Mouse (Mus musculus): ENCODE measurements around the gene Mark2. TPM values are rescaled to one million over a fixed set of nuclear protein-coding genes. Genes with fewer than 3 reads are reported as not detected.

Mark2 gene
- total RNA-seq, 4 experiments from 2014 or later, result 44.5 to 54.2 (median 47.1) TPM

DNA sequence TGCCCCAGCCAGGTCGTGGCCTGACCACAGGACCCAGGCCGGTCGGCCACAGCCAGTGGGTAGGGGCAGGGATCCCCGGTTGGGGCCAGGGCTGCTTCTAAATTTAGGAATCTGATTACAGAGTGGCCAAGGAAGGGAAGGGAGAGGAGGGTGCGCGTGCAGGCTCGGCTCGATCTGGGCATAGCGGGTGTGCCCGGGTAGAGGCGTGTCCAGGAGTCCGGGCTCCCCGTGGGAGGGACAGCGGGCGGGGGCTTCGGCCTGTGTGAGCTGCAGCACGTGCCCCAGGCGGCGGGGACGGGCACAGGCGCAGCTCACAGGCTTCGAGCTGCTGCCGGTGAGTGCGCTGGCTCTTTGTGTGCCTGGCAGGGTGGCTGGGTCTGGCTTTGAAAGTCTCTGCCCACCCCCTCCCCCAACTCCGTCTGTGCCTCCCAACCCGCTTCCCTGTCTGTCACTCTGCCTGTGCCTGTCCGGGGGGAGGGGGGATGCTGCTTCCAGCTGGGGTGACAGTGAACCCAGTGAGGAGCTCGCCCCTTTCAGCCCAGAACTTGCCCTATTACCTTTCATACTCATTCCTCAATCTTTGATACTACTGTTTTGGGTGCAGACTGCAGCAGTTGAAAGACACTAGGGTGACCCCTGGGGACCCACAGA lies 74.4 kb downstream of the Mark2 start, which contains the start of gene Rcor2:
Rcor2 (plus strand) TSS at position 235 of the 651 bp plus-strand sequence.
- DNase-seq (ENCODE audit: low spot score), result peak; percentile 80

DNA sequence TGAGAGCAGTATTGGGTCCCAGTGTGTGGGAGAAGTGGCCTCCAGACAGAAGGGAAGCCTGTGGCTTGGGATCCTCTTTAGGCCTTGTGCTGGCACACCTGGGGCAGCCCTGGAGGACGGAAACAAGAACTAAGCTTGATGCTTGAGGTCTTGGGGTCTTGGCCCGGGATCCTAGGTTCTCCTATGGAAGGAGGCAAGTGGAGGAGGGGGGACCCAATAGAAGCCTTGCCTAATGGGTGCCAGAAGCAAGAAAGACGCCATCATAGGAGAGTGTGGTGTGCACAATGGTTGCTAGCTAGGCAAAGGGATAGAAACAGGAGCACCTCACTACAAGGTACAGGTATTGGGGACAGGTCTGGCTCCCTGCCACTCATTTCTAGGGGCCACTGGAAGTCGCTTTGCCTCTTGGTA lies 75.2 kb downstream of the Mark2 start:
- DNase-seq (ENCODE audit: low spot score), result no peak

DNA sequence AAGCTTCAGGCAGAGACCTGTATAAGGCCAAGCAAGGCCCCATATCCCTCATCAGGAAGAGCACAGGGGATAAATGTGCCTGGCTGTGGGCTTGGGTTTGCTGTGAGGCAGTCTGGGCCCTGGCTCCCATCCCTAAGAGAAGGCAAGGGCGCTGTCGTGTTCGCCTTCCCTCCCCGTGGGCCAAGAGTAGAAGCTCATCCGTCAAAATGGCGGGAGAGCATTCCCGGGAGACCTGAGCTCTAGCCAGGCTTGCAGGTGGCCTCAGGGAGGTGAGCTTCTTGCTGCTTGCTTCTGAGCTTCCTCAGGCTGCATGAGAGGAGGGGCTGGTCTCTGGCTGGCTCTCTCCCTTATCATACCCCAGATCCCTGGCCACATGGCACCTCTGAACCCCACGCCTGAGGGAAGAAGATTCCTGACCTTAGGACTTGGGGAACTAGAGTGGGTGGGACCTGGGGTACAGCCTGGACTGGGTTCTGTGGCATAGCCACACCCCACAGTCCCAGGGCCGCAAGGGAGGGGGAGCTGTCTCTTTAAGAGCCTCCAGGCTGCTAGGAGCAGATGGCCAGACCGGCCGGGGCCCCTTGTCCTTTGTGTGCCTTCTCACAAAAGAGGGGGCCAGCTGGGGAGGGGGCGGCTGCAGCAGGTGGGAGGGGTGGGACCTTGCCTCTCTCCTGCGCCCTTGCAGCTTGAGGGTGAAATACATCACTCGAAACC lies 76.0 kb downstream of the Mark2 start:
- DNase-seq (ENCODE audit: low spot score), result no peak

DNA sequence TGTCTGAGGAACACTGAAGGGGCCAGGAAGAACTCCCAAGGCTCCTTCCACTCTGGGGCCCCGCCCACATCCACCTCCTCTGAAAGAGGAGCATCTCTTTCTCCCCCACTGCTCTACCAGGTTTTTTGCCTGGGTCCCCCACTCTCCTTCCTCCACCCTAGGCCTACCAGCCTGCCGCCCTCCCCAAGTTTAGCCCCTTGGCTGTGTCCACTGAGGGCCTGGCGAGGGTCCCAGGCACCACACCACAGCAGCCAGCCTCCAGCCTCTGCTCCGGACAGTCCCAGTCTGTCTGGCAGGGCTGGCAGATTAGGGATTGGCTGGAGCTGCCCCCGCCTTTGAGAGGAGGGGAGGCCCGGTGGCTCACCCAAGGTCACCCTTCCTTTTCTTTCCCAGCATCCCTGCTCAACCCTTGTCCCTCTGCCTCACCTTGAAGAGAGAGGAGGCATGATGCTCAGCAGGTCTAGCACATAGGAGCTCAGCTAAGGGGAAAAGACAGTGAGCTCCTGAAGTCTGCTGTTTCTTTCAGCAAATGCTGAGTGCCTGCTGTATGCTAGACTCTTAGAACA lies 76.8 kb downstream of the Mark2 start:
- peak; percentile 40 for DNase-seq (ENCODE audit: low spot score)

DNA sequence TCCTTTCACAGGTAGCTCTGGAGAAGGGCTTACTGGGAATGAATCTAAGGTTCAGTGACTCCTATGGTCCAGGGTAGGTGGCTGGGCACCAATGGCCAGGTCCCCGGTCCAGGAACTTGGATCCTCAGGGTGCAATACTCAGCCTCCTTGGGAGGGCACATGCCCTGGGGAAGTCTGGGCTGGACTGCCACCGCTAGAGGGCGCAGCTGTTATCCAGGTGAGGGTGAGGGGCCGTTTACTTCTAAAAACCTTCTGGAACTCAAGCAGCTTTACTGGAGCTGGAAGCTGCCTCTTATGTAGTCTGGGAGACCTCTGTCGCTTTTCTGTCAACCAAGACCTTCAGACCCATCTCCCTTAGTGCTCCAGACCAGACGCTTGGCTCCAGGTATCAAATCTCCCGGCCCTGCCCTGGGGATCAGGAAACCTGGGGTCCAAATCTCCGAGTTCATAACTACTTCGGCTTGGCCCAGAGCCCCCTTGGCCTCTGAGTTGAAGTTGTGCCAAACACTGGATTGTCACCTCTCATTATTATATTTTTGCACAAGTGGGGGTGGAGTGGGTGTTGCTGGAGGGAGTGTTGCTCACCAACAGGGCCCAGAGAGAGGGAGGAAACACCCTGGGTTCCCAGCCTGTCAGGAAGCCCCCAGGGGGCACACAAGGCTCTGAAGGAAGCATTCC lies 77.4 kb downstream of the Mark2 start:
- DNase-seq (ENCODE audit: low spot score), result peak; percentile 72

DNA sequence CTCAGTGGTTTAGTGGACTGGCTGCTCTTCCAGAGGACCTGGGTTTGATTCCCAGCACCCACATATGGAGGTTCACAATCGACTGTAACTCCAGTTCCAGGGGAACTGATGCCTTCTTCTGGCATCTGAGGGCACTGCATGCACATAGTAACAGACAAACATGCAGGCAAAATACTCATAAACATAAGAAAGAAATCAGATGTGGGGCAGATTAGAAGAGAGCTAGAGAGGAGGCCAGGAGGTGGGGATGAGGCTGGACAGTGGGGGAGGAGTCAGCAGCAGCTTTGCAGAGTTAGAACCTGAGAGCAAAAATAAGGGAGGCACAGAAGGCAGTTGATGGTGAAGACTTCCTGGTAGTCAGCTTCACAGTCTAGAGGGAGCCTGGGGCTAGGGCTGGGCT lies 79.1 kb downstream of the Mark2 start:
- no peak for DNase-seq (ENCODE audit: low spot score)

DNA sequence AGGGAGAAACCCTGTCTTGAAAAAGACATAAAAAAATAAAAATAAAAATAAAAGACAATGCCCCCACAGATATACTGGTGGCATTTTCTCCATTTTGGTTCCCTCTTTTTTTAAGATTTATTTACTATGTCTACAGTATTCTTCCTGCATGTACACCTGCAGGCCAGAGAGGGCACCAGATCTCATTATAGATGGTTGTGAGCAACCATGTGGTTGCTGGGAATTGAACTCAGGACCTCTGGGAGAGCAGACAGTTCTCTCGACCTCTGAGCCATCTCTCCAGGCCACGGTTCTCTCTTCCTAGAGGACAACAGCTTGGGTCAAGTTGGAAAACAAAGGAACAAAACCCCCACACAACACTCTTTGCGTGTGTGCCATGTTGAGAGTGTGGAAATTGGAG lies 79.7 kb downstream of the Mark2 start:
- DNase-seq (ENCODE audit: low spot score), result no peak

DNA sequence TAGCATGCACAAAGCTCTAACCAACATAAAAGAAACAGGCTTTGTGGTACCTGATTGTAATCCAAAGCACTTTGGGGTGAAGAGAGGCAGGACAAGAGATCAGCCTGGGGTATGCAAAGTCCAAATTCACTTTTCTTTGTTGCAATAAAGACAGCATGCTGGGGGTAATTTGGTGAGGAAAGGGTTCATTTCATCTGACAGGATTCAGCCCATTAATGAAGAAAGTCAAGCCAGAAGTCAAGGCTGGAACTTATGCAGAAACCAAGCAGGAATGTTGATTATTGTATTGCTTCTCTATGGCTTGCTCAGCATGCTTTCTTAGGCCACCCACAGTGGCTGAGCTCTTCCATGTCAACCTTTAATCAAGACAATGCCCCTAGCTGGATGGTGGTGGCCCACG lies 80.2 kb downstream of the Mark2 start:
- no peak for DNase-seq (ENCODE audit: low spot score)

DNA sequence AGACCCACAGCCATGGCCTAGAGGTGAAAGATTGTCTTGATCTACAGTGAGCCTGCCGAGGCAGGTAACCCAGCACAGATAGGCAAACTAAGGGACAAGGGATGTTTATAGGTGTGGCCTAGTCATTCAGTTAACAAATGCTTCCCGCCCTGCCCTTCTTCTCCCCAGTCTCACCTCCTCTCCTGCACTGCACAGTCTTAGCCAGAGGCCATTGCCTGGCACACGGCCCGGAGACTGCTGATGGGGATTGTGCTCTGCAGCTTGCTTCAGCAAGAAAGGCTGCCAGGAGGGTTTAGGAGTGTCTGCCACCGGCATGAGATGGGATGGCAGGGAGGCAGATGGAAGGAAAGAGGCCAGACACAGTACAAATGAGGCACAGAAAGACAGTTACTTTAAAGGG lies 83.8 kb downstream of the Mark2 start:
- DNase-seq (ENCODE audit: low spot score), result no peak

DNA sequence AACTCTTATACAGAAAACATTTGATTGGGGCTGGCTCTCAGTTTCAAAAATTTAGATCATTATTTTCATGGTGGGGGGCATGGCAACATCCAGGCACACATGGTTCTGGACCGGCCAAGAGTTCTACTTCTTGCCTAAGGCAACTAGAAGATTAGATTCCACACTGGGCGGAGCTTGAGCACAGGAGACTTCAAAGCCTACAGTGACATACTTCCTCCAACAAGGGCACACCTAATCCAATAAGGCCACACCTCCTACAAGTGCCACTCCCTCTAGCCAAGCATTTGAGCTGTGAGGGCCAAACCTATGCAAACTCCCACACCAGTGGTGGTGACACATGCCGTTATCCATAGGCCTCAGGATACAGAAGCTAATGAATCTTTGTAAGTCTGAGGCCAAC lies 95.6 kb downstream of the Mark2 start:
- DNase-seq (ENCODE audit: low spot score), result no peak

DNA sequence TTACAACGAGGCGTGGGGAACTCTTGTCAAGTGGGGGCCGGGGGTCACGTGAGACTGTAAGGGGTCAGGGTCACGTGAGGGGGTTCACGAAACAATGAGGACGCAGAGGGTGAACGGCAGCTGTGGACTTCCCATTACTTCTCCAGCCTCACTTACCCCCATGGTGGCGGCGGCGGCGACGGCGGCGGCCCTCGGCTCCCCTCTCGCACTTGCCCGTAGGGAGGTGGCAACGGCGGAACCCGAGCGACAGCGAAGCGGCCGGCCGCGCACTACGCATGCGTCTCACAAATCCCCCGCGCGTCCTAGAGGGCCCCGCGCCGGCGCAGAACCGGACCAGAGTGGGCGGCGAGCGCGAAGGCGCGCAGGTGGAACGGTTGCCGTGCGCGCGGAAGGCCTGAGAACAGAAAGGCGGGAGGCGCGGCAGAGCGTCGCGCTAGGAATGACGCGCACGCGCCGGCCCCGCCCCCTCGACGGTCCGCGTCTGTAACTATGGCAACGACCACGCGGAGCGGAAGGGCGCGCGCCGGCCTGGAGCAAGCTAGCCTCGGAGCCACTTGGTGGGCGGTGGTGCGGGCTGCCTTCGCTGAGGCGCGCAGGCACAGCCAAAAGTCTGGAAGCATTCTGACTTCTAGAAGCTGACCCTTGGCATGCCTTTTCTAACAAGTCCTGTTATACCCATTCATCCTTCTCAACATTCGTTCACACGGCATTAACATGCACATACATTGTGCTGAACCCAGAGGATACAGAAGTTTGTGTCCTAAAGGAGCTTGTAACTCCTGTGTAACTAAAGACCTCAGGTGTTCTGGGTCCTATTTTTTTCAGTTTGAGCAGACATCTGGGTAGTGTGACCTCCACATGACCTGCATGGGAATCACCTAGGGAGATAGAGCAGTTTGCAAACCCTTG lies 100.6 kb downstream of the Mark2 start, which contains the start of gene Naa40:
Naa40 (minus strand) TSS at position 402 of the 909 bp plus-strand sequence.
- DNase-seq (ENCODE audit: low spot score), result peak; percentile 83

DNA sequence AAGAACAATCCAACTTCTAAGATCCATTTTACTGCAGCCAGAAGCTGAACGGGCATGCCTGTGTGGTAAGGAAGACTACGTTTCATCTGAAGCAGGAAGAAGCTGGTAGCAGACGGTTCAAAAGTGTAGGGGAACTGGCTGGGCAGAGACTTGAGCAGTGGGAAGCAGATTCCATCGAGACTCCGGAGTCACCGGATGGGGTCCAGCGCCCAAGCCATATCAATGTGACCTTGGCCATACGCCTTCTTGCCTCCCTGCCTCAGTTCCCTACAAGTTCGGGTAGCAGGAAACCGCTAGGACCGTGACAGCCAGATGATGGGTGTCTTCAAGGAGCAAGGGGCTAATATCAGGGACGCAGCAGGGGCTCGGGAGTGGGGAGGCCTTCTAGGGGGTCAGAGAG lies 101.4 kb downstream of the Mark2 start:
- no peak for DNase-seq (ENCODE audit: low spot score)

DNA sequence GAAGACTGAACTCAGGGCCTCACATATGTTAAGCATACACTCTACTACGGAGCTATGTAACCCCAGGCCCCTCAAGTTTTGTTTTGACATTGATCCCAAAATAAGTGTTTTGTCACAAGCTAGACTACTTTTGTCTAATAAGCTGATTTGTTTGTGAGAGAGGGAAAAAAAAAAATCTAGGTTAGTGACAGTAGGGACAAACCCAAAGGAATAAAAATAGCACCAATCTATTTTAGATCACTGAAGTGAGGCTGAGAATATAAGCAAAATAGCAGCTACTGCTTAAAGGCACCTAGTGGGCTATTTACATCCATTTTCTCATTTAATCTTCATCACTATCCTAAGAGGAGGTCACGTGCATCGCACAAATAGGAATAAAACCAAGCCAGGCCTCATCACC lies 102.1 kb downstream of the Mark2 start:
- no peak for DNase-seq (ENCODE audit: low spot score)

DNA sequence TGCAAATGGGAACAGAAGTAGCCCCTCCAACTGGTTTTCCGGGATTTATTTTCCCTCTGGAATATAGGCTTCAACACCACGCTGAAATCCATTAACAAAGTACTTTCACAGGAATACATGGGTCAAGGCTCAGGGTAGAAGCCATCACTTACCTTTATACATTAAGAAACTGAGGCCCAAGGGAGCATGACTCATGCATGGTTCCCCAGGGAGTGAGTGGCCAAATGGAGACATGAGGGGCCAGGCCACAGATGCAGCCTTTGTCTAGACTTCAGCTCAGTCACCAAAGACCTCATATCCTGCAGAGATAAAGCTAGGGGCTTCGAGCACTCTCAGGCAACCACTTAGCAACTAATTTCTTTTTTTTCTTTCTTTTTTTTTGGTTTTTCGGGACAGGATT lies 104.9 kb downstream of the Mark2 start:
- DNase-seq (ENCODE audit: low spot score), result no peak

DNA sequence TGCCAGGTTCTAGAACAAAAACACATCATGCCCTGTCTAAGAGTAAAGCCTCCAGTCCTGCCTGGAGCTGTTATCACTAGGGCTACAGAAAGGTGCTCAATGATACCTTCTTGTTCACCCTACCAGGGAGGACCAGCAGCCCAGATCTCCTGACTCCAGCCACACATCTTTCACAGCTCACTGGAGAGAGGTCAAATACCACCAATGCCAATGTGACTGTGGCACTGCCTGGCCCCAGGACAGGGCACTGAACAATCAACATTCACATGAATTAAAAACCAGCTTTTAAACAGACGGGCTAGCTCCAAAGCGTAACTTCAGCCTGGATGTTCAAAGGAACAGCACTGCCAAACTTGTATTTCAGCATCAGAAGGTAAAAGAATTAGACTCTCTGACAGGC lies 105.6 kb downstream of the Mark2 start:
- DNase-seq (ENCODE audit: low spot score), result no peak

DNA sequence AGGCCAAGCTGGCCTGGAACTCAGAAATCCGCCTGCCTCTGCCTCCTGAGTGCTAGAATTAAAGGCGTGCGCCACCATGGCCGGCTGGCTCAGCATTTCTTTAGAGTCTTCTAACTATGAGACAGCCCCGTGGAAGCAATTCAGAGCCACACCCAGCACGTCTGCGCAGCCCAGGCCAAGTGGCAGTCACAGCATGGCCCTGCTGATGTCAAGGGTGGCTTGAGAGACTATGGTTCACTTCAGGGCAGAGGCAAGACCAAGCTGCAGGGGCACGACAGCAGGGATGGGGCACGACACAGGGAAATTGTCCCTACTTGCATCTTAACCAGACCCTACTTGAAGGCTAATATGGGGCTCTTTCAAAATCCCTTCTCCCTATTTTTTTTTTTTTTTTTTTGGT lies 106.2 kb downstream of the Mark2 start:
- DNase-seq (ENCODE audit: low spot score), result no peak

DNA sequence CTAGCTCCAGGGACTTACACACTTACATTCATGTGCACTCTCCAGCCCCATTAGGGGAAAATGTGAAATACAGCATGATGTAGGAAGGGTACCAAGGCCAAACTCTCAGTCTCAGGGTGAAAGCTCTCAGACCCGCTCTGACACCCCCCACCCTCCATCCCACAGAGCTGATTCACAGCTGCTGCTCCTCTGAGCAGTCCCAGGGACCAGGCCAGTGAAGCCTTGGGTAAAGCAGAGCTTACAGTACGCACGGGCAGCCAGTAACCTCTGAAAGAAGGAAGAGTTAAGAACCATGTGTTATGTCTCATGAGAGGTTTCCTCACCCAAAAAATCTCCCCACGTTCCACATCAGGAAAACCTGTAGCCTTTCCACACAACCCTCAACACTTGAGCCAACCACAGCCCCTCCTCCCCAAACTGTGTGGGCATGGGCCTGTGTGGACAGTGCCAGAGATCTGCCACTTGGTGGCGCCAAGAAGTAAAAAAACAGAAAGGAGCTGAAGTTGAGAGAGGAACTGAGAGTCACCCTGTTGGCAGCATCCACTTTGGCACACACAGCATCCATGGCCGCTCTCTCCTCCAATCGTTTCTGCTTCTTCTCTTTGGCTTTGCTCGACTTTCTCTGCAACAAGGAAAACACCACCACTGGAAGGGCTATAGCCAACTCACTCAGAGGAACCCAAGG lies 107.0 kb downstream of the Mark2 start:
- DNase-seq (ENCODE audit: low spot score), result peak; percentile 81

DNA sequence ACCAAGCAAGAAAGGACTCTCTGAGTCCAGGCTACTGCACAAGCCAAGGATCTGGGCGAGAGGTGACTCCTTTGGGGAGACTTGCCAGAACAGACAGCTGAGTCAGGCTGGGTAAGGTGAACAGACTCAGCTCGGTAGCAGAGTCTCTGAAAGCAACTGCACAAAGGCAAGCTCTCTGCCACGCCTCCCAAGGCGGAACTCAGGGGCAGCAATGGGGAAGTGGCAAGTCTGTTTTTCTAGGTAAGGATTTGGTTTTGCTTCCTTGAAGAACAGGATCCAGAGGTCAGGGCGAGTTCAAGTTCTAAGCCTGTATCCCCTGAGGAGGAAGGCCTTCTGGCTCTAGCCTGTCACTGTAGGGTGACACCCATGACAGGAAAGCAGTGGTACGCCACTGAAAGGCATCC lies 115.1 kb downstream of the Mark2 start:
- no peak for DNase-seq (ENCODE audit: low spot score)
